Mouse (Mus musculus) mouse trophoblast stem cell (cell line): Measurements from ENCODE around the gene Myo10.

Experiments used
- in situ Hi-C, 2 experiments: fragments of 300-500 bp; cut with MseI, MboI; formaldehyde crosslinking; loops; 2 replicates in 1 of 2; 3 replicates in 1 of 2; pipeline ENCODE4 v1.15.1; 2025

Myo10 gene

DNA sequence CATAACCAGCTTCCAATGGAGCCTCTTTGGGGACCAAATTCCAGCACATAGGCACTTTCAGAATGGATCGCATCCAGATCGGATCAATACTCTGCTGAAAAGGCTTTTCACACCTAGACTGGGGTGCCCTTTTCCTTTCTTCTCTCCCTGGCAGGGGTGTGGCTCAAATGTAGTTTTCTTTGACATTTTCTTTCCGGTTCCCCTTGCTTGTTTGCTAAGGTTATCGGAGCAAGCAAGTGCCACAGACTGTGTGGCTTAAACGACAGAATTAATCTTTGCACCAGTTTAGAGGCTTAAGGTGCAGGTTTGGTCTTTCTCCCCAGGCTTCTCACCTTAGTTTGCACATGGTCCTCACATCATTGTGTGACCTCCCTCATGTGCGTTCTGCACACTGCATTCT is 11.1 kb upstream of the Myo10 start:
- in situ Hi-C loops, result no loop called here

DNA sequence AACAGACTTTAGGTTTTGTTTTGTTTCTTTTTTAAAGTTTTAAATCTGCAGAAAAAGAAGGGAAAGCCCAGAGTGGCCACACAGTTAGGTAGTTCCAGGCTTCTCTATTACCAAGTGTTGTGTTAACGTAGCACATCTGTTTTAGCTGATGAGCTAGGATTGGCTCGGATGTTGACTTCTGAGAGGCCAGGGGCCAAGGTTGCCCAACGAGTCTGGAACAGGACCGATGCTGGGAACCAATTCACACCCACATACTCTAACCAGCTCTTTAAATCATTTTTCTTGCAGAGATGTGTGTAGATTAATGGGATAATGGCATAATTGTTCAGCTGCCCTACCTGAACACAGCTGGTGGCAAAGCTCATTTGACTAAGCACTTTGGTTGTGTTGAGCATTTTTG is 1.8 kb upstream of the Myo10 start:
- in situ Hi-C loops, result loop anchor here (10.0 kb wide), 1 partner anchor 176 kb away; no protein-coding TSS in a partner anchor

DNA sequence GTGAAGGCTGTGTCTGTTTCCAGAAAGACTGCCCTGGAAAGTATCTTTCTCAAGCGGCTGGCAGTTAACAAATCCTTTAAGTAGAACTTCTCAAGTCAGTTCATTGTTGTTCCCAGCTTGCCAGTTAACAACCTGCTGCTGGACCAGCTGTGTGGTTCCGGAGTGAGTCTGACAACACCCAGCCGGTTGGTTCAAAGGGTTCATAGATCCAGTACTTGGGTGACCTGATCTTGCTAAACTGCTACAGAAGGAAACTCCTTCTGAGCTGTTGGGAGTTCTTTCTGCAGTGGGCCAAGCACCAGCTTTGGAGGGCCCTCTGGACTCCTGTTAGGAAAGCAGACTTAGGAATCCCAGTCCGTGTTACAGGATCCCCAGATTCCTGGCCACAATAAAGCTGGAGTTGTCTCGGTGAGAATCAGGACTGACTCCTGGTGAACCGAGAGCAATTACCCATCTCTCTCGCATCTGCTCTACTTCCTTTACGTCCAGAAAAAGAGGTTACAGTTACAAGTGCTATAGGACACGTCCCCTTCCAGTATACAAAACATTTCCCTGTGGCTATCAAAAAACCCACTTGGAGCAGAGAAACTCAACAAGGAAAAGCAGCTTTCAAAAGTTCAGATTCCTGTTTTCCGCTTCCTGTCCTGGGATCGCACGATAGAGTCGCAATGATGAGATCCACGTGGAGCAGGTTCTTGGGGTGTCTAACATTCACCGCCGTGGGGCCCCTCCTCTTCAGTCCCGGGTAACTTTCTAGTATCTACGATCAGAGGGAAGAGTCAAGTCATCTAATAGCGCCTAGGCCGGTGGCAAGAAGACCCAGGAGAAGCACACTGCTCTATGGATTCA is 750 bp upstream of the Myo10 start:
- in situ Hi-C loops, result loop anchor here (10.0 kb wide), 1 partner anchor 177 kb away; no protein-coding TSS in a partner anchor

DNA sequence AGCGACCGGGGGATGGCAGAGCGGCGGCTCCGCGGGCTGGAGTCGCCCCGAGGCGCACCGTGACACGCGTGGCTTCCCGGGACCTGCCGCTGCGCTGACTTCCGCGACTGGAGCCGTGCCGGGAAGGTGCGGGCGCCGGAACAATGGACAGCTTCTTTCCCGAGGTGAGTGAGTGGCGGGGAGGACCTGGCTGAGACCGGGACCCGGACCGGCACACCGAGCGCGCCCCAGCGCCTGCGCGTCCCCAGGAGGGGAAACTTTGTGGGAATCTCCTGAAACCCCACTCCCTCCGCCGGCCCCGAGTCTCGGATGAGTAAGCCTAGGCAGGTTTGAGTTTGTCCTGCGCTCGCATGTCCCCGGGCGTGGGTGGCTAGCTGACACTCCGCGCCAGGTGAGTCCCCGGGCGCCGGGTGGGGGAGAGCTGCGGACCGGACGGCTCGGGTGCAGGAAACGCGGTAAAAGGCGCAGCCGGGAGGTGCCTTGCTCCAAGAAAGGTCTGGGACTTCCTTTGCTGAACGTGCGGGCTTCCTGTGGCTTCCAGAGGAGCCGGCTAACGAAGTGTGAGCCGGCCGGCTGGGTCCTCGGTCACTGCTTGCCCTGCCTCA is 644 bp downstream of the Myo10 start:
- in situ Hi-C loops, result loop anchor here (10.0 kb wide), 1 partner anchor 178 kb away; no protein-coding TSS in a partner anchor

DNA sequence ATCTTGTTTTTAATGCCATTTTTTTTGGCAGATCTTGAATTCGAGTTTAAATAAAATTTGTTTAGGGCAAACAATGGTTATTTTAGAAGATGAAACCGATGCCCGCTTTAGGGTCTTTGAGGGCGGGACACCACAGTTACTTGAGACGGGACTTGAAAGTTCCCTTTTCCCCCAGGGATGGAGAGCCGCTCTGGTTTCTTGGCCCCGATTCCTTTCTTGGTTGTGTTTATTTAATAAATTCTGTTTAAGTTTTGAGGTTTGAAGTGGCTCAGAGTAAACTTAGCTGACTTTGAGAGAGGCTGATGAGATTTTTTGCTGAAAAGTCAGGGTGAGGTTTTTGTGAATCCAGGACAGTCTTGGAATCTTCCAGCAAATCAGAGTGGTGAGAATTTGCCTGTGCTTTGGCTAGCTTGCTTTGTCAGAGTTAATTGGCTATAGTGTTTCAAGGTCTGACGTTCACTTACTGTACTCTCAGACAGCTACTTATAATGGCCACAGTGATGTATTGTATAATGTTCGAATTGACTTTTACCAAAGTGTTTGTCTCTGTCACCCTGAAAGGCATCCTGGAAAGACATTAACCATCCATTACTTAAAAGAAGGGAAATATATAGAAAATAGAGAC is 1.3 kb downstream of the Myo10 start:
- in situ Hi-C loops, result loop anchor here (10.0 kb wide), 1 partner anchor 179 kb away; no protein-coding TSS in a partner anchor

DNA sequence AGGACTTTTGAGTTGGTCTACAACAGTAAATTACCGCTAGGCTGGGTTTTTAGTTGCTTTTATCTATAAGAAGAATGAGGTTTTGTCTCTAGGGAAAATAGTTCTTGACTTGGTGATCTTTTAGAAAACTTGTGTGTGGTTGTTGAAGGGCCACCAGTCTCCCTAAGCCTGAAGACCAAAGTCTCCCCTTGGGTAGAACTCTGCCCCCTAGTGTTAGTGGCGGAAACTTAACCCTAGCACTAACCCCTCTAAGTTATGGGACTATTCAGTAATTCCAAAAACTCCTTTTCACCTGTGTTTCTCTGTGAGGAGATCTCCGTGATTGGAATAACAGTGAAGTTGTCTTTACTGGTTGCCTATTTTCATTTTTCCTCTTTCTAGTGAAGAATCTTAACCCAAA is 1.9 kb downstream of the Myo10 start:
- in situ Hi-C loops, result loop anchor here (10.0 kb wide), 1 partner anchor 179 kb away; no protein-coding TSS in a partner anchor

DNA sequence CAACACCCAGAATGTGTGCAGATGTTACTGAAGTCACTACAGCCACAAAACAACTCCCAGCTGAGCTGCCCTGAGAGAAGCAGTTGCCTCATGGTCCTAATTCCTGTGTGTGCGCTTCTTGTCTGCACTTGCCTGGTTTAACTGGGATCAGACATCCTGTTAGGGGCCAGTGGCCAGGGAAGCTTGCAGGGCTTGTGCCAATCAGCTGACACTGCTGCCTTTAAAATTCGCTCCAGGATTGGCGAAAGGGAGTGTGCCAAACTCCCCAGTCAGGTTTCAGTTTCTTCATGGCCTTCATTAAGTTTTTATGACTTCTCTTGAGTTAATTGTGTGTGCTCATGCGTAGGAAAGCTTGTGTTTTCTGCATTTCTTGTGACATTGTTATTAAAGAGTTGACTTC is 3.1 kb downstream of the Myo10 start:
- in situ Hi-C loops, result loop anchor here (10.0 kb wide), 1 partner anchor 181 kb away; no protein-coding TSS in a partner anchor

DNA sequence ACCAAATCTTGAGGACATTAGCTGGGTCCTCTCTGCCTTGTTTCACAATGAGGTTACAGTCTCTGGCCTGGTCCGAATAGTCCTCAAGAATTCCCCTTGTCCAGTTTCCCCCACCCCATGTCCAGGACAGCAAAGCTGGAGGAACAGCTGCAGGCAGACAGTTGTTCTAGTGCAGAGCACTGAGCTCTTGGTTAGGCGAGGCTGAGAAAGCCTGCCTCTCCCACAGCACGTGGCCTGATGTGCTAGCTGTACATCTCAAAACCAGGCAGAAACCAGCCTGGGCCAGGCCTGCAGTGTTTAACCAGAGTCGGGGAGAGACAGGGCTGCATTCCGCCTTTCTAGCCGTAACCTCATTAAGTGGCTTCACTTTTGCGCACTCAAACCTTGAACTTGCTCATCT is 4.7 kb downstream of the Myo10 start:
- in situ Hi-C loops, result loop anchor here (10.0 kb wide), 1 partner anchor 182 kb away; no protein-coding TSS in a partner anchor

DNA sequence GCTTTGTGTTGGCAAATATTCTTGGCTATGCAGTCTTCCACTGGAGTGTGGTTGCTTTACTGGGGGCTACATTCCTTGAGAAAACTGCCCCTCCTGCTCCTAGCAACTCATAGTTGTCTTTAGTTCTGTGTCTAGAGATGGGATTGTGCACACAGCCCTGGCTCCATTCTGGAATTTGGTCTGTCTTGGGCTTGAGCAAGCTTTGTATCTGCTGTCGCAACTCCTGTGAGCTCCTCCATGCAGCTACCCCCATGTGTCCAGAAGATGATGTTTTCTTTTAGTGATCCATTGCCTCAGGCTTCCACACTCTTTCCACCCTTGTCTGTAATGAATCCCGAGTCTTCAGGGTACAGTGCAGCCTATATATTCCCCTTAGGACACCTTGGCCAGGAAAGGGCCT is 5.9 kb downstream of the Myo10 start:
- in situ Hi-C loops, result loop anchor here (10.0 kb wide), 1 partner anchor 183 kb away; no protein-coding TSS in a partner anchor

DNA sequence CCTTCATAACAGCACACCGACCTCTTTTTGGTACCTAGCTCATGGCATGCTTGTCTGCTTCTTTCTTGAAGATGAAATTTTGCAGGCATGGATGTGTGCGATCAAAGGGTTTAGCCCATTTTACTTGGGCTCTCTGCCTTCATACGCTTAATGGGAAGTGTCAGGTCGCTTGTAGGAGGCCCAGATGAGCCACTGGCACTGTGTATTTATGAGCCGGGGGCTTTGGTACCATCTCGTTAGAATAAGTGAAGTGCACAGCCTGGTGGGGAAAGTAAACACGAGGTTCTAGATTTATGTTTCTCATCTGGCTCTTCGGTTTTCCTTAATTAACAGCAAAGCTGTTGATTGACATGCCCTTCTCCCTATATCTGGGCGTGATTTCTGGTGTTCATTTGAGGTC is 8.4 kb downstream of the Myo10 start:
- in situ Hi-C loops, result no loop called here

DNA sequence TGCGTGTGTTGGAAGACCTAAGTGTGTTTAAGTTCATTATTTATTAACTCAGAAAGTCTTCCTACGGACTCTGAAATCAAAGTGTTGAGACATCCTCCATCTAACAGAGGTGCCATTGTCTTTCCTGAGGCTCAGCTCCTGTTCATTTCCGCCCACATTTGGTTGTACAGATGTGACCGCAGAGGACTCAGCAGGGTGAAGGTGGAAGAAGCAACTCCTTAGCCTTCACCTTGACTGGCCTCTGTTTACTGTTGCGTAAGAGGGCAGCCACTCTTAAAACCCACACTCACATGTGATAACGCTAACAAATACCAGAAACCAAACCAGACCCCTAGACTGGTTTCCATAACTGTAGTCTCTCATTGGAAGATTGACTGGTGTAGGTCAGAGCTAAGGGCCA is 9.0 kb downstream of the Myo10 start:
- in situ Hi-C loops, result no loop called here

DNA sequence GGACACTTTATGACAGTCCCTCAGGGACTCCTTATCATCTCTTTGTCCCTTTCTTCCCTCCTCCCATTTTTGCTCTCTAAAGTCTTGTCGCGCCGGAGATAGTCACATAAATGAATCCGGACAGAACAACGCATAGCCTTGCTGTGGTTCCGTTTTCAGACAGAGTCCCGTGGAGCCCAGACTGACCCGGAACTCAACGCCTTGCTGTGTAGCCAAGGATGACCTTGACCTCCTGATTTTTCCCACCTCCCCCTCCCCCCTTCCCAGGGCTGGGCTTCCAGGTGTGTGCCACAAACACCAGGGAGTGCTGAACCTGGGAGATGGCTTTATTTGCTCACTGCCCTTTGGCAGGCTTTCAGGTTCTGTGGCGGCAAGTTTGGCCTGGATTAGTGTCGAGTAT is 10.6 kb downstream of the Myo10 start:
- in situ Hi-C loops, result no loop called here

DNA sequence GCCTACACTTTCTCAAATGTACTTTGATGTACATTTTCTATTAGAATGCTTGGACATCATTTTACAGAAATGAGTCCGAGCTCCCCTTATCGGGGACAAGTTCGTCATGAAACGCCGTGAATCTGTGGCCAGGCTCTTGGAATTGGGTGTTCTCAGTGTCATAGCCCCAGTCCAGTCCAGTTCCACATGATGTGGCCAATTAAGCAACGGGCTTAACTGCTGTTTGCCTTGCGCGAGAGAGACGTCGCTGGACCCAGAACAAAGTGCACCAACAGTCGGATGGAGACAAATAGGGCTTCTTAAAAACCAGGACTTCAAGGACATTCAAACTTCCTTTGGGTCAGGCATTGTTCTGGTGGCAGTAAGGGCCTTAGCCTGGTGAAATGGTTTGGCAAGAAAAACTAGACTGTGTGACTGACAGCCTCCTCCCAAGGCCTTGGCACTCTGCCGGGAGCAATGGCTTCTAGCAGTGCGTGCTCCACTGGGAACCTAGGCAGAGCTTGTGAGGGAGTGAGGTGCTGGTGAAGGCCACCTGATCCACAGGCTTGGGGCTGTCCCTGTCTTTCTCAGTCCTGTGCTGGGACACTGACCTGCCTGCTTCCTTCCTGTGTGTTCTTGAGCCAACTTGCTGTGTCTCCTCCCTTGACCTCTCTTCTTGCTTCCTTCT is 11.5 kb downstream of the Myo10 start:
- in situ Hi-C loops, result no loop called here

DNA sequence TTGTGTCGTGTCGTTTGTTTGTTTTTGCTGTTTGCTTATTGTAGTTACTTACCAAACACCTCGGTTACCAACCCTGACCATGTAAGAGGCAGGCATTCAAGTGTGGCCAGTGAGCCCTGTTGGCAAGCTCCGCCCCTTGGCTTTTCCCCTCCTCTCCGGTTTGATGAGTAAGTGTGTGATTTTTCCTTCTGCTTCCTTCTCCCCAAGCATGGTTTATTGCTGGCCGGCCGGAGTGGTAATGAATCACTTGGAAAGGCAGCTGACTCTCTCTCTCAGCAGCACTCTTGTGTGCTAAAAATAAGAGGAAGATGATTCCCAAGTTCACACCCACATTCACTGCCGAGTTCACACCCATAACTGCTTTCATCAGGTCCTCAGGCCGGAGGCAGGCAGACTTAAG is 15.4 kb downstream of the Myo10 start:
- in situ Hi-C loops, result no loop called here

DNA sequence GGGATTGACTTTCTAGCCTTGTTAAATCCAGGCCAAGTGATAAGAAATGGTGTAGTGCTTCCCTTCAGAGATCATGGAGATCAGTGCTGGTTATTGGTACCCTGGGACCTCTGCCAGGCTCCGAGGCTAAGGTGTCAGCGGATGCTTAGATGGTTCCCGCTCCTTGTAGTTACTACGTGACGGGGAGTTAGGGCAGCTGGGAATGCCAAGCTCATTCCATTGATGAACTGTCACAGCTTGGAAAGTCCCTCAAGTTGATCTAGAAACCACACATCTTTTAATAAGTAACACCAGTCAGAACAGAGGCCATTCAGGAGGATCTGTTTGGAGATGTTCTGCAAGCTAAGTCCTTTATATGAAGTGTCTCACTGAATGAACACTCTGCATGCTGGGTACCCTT is 16.9 kb downstream of the Myo10 start:
- in situ Hi-C loops, result no loop called here

DNA sequence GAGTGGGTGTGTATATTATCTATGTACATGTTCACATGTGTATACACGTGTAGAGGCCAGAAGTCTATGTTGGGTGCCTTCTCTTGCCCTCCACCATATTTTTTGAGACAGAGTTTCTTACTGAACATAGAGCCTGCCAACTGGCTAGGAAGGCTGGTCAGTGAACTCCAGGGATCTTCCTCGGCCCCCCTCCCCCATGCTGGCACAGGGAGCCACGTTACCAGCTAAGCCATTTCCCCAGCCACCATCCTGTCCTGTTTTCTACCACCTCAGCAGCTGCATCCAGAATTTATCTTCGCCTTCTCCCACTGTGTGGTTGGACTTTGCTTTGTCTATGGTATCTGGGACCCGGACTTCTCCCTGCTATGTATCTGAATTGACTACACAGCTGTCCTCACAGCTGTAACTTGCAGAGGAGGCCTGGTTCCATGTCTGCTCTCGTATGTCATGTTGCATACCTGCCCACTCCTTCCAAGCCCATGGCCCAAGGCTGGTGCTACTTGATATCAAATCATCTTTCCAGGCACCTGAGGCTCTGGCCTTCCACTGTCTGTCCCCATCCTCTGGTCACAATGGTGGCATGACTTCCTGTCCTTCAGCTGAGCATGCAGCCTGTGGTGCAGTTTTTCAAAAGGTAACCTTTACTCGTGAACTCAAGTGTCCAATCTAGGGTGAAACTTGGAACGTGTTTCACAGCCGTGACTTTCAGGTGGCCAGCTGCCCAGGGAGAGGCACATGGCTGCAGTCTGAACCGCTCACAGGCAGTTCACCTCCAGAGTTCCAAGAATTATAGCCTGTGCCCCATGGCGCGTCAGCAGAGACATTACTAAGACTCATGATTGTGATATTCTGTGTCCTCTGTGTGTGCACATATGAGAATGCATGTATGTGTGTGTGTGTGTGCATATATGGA is 18.8 kb downstream of the Myo10 start:
- in situ Hi-C loops, result no loop called here

DNA sequence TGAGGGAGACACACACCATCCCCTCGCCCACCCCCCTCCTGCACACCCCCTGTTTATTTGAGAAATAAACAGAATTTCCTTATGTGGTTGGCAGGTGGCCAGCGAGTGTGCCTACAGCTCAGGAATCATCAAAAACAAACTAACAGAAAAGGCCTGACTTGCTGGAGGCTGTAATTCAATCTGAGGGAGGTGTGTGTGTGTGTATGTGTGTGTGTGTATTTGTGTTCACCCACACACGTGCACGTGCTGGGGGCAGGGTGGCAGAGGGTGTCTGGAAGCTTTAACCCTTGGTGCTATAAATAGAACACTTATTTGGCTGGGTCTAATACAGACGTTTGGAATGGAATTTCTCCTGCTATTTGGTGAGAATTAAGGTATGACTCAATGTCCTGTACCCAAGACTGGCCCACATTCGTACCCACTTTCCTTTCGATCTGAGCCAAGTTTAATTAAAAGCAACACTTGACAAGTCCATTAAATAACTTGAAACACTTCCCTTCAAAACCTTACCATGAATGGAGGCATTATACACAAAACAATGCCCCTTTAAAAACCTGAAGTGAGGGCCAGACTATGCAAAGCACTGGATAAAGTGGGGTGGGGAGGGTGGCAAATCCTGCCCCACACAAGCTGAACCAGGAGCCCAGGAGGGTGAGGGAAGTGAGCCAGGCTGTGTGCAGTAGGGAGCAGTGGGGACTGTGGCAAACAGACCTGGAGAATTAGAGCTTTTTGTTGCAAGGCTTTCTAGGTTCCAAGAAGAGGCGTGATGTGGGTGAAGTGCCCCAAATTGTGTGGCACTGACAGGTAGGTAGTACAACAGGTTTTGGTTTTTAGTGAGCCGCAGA is 20.1 kb downstream of the Myo10 start:
- in situ Hi-C loops, result no loop called here

DNA sequence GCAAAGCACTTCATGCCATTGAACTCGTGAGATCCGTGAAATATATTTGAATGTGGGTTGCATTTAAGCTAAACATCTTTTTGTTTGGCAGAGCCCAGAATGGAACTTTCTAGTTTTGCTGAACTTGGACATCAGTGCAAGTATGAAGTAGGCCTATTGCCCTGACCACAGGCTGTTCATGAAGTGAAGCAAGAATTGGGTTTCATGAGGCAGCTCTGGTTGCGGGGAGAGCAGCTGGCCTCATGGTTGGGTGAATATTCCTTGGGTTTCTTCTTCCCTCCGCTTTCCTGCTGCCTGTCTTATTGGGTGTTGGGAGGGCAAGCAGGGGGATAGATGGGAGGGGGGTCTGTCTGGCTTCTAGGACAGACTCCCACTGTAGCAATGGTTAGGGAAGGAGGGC is 23.5 kb downstream of the Myo10 start:
- in situ Hi-C loops, result no loop called here

DNA sequence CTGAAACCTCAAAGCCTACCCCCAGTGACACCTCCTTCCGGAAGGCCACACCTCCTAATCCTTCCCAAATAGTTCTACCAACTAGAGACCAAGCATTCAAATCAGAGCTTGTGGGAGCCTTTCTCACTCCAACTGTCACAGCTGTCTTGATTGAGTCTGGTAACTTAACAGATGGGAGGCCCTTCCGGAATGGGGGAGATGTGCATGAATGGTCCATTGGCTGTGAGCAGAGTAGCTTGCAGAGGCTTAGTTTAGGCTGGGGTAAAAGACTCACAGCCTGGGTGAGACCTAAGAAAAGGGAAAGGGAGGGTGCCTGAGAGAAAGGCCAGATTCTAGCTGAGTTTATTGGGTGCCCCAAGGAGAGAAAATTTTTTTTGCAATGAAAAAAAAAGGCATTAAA is 26.0 kb downstream of the Myo10 start:
- in situ Hi-C loops, result no loop called here

DNA sequence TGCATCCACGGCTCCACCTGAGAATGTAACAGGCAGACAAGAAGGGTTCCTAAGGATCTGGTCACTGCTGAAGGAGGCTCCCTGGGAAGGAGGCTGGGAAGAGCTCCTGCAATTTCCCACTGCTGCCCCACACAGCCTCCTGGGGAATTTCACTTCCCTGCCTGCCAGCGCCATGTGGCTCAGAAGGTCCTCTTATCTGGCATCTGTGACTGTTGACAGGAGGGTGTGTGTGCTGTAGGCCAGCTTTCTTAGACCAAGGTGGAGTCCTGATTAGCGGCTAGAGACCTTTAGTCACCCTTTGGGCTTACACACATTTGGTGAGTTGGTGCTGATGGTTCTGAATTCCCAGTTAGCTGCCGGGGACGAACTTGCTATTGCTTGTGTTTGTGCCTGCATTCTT is 28.0 kb downstream of the Myo10 start:
- in situ Hi-C loops, result no loop called here
